Mouse (Mus musculus): ENCODE data around the gene Tmem86a.

Gene Tmem86a

GRCm38 (mm10) chr7:47027520-47027919 lies 22.9 kb upstream of the Tmem86a start:
- no peak for DNase-seq (ENCODE audit: low spot score in 2 of 2)

GRCm38 (mm10) chr7:47030517-47031193 lies 19.7 kb upstream of the Tmem86a start:
- no peak for DNase-seq (ENCODE audit: low spot score in 2 of 2)

- no peak for DNase-seq (ENCODE audit: low spot score in 2 of 2)
These were observed 19.0 kb upstream of the Tmem86a start for GRCm38 (mm10) chr7:47031371-47031770.

DNA sequence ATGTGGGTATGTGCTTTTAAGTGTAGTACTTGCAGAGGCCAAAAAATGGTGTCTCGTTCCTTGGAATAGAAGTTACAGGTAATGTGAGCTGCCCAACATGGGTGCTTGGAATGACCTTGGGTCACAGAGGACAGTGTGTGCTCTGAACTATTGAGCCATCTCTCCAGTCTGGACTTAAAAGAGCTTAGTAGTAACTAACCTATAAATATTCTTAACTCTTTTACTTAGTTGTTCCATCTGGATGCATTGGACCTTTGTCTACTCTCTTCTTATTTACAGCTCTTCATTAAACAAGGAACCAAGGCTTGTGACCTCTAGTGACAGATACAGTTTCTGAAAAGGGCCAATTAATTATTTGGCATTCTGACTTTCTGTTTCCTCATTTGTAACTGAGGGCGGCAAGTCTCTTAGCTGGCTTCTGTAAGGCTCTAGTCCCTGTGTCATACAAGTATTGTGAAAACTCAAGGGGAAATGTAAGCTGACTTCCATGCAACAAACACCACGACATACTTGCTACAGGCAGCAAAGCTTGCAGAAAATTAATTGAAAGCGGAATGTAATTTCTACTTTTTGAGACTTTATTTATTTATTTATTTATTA lies 15.5 kb upstream of the Tmem86a start:
- no peak for DNase-seq (ENCODE audit: low spot score in 2 of 2)

DNA sequence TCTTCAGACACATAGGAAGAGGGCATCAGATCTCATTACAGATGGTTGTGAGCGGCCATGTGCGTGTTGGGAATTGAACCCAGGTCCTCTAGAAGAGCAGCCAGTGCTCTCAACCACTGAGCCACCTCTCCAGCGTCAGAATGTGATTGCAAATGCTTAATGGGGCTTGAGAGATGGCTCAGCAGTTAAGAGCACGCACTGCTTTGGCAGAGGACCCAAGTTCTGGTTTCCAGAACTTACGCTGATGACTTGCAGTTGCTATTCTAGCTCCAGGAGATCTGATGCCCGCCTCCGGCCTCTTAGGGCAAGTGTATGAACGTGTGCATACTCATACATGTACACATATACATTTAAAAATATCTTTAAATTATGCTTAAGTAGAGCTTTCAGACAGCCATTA lies 15.0 kb upstream of the Tmem86a start:
- DNase-seq (ENCODE audit: low spot score in 2 of 2) = no peak

GRCm38 (mm10) chr7:47041706-47042105 lies 8.7 kb upstream of the Tmem86a start:
- no peak for DNase-seq (ENCODE audit: low spot score in 2 of 2)

DNA sequence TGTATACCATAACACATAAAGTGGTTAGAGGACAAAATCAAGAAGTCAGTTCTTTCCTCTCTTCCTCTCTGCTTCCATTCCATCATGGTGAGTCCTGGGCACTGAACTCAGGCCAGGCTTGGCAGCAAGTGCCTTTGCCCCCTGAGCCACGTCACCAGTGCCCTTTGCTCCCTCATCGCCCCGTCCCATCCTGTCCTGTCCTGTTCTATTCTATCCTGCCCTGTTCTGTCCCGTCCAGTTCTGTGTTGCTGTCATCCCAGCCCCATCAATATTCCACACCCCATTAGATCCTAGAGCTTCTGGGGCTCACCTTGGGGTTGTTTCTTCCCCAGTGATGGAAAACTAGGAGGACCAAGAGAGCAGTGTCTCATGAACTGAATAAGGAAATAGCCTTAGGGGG lies 8.3 kb upstream of the Tmem86a start:
- no peak for DNase-seq (ENCODE audit: low spot score in 2 of 2)

DNA sequence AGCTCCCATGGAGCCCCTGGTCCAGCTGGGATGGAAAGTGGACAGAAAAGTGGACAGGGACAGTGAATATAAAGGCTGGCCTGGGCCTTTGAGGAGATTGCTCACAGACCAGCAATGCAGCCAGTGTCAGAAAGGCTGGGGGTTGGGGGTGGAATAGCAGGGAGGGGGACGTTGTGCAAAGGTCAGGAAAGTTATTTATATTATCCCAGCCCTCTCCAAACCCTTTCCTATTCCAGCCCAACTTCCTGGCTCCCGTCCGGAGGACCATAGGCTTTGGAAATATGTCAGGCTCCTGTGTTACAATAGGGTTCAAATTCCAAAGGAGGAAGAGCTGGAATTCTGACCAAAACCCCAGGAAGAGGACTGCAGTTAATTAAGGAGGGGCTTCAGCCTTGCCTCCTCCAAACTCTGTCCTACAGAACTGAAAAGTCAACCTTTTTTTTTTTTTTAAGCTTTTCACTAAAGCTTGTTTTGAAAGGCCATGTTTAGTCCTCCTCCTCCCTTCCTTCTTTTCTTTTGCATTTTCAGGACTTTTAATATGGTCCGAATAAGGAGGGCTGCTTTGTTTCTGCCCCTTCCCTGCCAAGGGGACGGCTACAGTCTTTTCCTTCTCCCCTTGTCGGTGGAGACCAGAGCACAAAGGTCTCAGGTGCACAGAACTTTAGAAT lies 7.4 kb upstream of the Tmem86a start:
- no peak for DNase-seq (ENCODE audit: low spot score in 2 of 2)

GRCm38 (mm10) chr7:47050766-47051165 lies 365 bp downstream of the Tmem86a start:
- peak in 1 of 2 experiments; percentile 69 for DNase-seq (ENCODE audit: low spot score in 2 of 2)

DNA sequence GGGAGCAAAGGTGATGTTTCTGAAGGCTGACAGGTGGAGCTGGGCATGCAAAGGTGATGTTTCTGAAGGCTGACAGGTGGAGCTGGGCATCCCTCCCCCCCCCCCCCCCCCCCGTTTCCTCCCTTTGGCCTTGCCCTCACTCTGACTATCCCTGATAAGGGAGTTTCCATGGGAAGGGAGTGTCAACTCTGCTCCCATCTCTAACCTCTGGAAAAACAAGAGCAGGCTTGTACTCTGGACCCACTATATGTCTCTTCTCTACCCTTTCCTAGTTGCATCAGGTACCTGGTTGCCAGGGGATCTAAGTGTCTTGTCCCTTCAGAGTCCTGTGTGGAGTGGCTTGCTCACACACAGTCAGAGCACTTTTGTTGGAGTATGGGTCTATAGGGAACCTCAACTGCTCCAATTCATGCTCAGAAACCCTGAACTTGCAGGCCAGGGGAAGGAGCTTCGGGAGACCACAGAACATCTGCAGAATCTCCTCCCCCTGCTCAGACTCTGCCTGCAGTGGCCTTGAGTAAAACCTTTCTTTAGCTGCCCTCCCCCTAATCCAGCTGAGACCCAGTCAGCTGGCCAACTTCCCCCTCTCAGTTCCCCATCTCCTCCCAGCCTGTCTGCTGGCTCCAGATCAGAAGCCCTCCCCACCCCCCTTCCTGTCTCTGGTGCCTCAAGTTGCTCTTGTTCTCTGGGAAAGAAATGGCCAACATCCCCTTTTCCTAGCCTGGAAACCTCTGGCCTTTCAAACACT lies 1.2 kb downstream of the Tmem86a start:
- DNase-seq (ENCODE audit: low spot score in 2 of 2) = peak in 1 of 2 experiments; percentile 52

DNA sequence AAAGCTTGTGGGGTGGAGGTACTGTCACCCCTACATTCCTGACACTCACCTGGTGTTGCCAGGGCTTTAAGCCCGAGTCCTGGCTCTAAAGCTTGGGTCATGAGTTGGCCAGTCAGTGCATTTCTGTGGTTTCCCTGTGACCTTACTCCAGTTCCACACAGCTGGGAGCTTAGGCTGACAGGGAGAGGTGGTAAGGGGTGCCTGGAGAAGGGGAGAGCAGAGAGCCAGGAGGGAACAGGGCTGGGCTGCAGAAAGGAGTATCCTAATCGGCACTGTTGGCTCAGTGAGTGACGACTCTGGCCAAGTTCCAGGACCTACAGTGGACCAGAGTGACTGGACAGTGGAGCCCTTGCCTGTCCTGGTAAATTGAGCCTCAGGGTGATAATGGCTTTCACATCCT lies 1.9 kb downstream of the Tmem86a start:
- DNase-seq (ENCODE audit: low spot score in 2 of 2) = no peak

GRCm38 (mm10) chr7:47053287-47053686 lies 2.9 kb downstream of the Tmem86a start:
- DNase-seq (ENCODE audit: low spot score in 2 of 2) = no peak

- no peak for DNase-seq (ENCODE audit: low spot score in 2 of 2)
These were observed 4.3 kb downstream of the Tmem86a start for GRCm38 (mm10) chr7:47054666-47055065.

GRCm38 (mm10) chr7:47055744-47056143 lies 5.3 kb downstream of the Tmem86a start:
- DNase-seq (ENCODE audit: low spot score in 2 of 2) = no peak

DNA sequence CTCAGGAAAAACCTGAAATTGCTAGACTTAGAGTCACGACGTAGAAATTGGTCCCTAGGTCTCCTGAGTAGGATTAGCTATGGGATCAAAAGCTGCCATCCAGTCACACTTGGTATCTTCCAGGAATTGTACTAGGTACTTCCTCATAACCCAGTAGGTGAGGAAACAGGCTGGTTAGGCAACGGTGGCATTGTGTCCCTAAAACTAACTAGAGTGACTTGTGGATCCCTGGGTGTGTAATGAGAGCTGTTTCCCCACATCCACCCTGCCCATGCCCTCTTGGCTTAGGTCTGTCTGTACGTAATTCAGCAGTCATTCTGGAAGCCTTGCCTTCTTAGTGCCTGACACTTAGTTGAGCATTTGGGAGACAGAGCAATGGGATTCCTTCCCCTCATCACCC lies 5.9 kb downstream of the Tmem86a start:
- no peak for DNase-seq (ENCODE audit: low spot score in 2 of 2)

DNA sequence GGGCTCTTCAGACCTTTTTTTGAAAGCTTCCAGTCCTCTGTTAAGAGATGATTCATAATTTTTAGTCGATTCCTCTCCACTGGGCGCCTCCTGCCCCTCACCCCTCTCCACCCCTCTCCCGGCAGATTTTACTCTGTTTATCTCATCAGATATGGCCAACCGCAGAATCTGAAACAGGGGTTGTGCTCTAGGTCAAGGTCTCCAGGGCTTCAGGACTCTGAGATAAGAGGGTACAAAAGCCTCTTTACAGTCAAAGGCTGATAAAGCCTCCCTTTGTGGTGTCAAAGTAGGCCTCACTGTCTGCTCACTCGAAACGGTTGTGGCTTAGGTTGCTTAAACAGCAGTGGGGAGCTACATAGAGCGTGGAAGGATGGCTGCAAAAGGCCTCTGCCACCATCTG lies 8.9 kb downstream of the Tmem86a start:
- DNase-seq (ENCODE audit: low spot score in 2 of 2) = no peak

- DNase-seq (ENCODE audit: low spot score in 2 of 2) = no peak
These were observed 11.2 kb downstream of the Tmem86a start for GRCm38 (mm10) chr7:47061560-47061959.

DNA sequence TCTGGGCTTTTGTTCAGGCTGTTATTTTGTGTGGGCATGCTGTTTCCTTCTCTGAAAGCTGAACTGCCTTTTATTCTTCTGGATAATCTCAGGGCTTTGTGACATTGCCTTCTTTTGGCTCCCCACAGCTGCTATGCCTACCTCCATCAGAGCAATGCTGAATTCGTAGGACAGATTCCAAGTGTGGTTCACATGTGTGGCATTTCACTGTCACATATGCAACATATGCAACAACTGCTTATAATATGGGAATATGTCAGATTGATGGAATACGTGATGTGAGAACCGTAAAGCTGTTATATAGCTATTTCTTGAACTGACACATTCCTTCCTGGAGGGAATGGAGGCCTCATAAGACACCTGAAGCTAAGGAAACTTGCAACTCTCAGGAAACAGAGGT lies 16.5 kb downstream of the Tmem86a start:
- DNase-seq (ENCODE audit: low spot score in 2 of 2) = no peak

GRCm38 (mm10) chr7:47067879-47068278 lies 17.5 kb downstream of the Tmem86a start:
- DNase-seq (ENCODE audit: low spot score in 2 of 2) = no peak

GRCm38 (mm10) chr7:47072551-47072950 lies 22.1 kb downstream of the Tmem86a start:
- DNase-seq (ENCODE audit: low spot score in 2 of 2) = no peak

GRCm38 (mm10) chr7:47073536-47074521 lies 23.4 kb downstream of the Tmem86a start:
- DNase-seq (ENCODE audit: low spot score in 2 of 2) = no peak
